Mouse (Mus musculus) heart, embryonic 16.5 days (tissue): ENCODE measurements around the gene Jag2. TPM values are rescaled to one million over a fixed set of nuclear protein-coding genes. Genes with fewer than 3 reads are reported as not detected.

ENCODE experiments used
- ATAC-seq: fragments of 200-750 bp; cut with Nextera tagmentation; replicated peaks from 2 replicates; pipeline ENCODE4 v1.8.0; 2017; ENCODE audit warnings: moderate number of reproducible peaks; ENCODE audit not compliant: insufficient read depth, low FRiP score; ENCODE audit errors: extremely low read depth
- H3K27ac ChIP-seq: fragments of 300-500 bp; sonication (generic); 2 replicates; pipeline ENCODE4 v1.5.1; 2014; ENCODE audit warnings: mild to moderate bottlenecking, low read length, control low read depth, moderate library complexity
- H3K27me3 ChIP-seq: fragments of 300-500 bp; sonication (generic); 2 replicates; pipeline ENCODE4 v1.6.1; 2014; ENCODE audit warnings: low read length, mixed read lengths; ENCODE audit not compliant: control insufficient read depth, insufficient read depth
- H3K36me3 ChIP-seq: fragments of 300-500 bp; sonication (generic); 2 replicates; pipeline ENCODE4 v1.6.1; 2014; ENCODE audit not compliant: control insufficient read depth, insufficient read depth
- H3K4me1 ChIP-seq: fragments of 300-500 bp; sonication (generic); 2 replicates; pipeline ENCODE4 v1.6.1; 2014; ENCODE audit warnings: low read length, mixed read lengths; ENCODE audit not compliant: control insufficient read depth, insufficient read depth
- H3K4me2 ChIP-seq: fragments of 300-500 bp; sonication (generic); 2 replicates; pipeline ENCODE4 v1.6.1; 2014; ENCODE audit warnings: low read depth, mild to moderate bottlenecking, control low read depth, low read length
- H3K4me3 ChIP-seq: fragments of 300-500 bp; sonication (generic); 2 replicates; pipeline ENCODE4 v1.5.1; 2014; ENCODE audit warnings: mild to moderate bottlenecking, control low read depth, low read length
- H3K9ac ChIP-seq: fragments of 300-500 bp; sonication (generic); 2 replicates; pipeline ENCODE4 v1.6.1; 2014; ENCODE audit warnings: low read length, control low read depth
- H3K9me3 ChIP-seq: fragments of 300-500 bp; sonication (generic); replicated peaks from 2 replicates; pipeline ENCODE4 v1.6.1; 2016; ENCODE audit warnings: low read length; ENCODE audit not compliant: control insufficient read depth
- WGBS: fragments of 180-500 bp; shearing (Covaris S2); extraction: QIAGEN DNeasy Blood & Tissue Kit; methylation state at CpG from one replicate; pipeline ENCODE4 v1.1.7; 2014; 5-methylcytosine and 5-hydroxymethylcytosine counted together
- polyA plus RNA-seq: library from polyadenylated mRNA; unstranded; fragments of >200 nt; fragmentation: Nextera tagmentation; extraction: Ambion mirVana; gene quantifications from 2 replicates; pipeline ENCODE4 v1.2.1, GENCODE M21; 2015

Gene Jag2
- polyA plus RNA-seq, 1 experiment from 2014 or later, result 5.4 TPM

DNA sequence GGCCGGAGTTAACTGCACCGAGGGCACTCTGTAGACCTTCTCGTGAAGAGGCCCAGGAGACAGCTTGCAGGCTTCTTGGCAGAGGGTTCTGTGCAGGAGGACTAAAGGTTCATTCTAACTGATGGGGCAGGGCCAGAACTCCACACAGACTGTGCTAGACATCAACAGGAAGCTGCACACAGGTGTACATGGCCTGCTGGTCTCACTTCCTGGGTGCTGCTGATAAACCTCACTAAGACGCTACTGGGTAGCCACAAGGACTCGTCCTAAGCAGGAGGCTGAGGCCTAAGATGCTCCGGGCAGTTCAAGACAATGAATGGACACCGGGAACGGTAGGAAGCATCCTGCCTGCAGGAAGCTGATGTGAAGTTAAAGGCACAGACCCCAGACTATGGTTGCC lies 29.8 kb upstream of the Jag2 start:
- 76% methylated on average over 8 of the region's 8 CpGs for WGBS

DNA sequence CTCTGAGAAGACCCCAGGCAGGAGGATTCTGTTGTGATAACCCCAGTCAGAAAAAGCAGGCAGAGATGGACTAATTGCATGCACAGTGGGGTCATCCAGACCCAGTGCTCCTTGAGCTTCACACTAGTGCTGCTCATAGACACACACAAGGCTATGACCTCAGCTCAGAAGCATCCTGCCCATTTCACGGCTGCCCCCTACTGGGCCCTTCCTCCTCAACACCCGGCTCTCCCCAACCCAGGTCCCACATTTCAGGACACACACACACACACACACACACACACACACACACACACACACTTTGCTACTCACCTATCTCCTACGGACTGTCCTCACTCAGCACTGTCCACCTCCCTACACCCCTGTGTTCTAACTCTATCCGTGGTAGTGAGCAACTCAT lies 28.7 kb upstream of the Jag2 start:
- WGBS, result 15% methylated on average over 4 of the region's 4 CpGs
- H3K27me3 ChIP-seq, result no peaks in the 10 kb centered on the region
- peak; percentile 50 for ATAC-seq
- no peak overlapping the region; the same call in 1 of the 2 replicates for H3K9ac ChIP-seq
- no peak overlapping the region; the same call in 1 of the 2 replicates for H3K27ac ChIP-seq
- no peaks in the 10 kb centered on the region for H3K9me3 ChIP-seq
- peaks cover 24% of the 10 kb centered on the region for H3K36me3 ChIP-seq
- peaks cover 28% of the 10 kb centered on the region for H3K4me1 ChIP-seq
- H3K4me2 ChIP-seq, result no peak overlapping the region
- no peak overlapping the region for H3K4me3 ChIP-seq

More for the DNA sequence above, 29.8 kb upstream of the Jag2 start:
- Histone ChIP-seq H3K27me3 (no peaks in the 10 kb centered on the region), H3K4me3 (no peak overlapping the region), H3K36me3 (peaks cover 34% of the 10 kb centered on the region), H3K4me1 (peaks cover 24% of the 10 kb centered on the region), H3K27ac (no peak overlapping the region), H3K9ac (no peak overlapping the region), H3K9me3 (no peaks in the 10 kb centered on the region), H3K4me2 (no peak overlapping the region)
- no peak for ATAC-seq

GRCm38 (mm10) chr12:112955800-112956199 lies 26.2 kb upstream of the Jag2 start:
- ATAC-seq, result no peak
- no peak overlapping the region for H3K4me2 ChIP-seq
- peaks cover 37% of the 10 kb centered on the region for H3K4me1 ChIP-seq
- peaks cover 7% of the 10 kb centered on the region for H3K36me3 ChIP-seq
- H3K27me3 ChIP-seq, result no peaks in the 10 kb centered on the region
- no peak overlapping the region for H3K9ac ChIP-seq
- no peak overlapping the region for H3K27ac ChIP-seq
- no peak overlapping the region for H3K4me3 ChIP-seq
- 39% methylated on average over 4 of the region's 4 CpGs for WGBS
- H3K9me3 ChIP-seq, result no peaks in the 10 kb centered on the region

DNA sequence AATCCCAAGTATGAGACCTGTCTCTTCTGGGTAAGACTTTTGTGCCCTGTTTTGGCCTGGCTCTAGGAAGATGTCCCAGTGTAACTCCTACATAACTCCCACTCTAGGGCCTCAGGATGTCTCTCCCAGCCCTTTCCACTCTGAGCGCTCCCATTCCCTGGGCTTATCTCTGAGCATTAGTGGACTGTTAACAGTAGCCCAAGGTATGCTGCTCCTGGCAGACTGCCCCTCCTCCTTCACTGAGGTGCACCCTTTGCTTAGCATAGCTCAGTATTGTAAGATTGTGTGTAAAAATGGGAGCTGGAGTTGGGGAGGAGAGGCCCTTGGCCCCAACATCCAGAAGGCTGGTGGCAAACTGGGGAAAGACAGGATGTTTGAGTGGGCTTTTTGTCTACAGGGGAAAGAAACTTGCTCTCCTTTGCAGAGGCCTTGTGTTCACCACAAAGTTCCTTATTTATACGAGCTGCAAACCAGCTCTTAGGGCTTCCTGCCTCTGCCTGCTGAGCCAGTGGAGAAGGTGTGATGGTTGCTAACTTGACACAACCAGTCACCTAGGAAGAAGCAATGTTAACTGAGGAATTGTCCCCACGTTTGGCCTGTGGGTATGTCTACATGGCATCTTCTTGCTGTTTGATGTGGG lies 23.5 kb upstream of the Jag2 start:
- no peaks in the 10 kb centered on the region for H3K27me3 ChIP-seq
- no peak overlapping the region for H3K4me3 ChIP-seq
- no peaks in the 10 kb centered on the region for H3K9me3 ChIP-seq
- H3K9ac ChIP-seq, result peak overlapping the region; percentile 28; the same call in 1 of the 2 replicates
- H3K27ac ChIP-seq, result peak overlapping the region; percentile 59
- no peak for ATAC-seq
- H3K4me2 ChIP-seq, result no peak overlapping the region
- peaks cover 33% of the 10 kb centered on the region for H3K4me1 ChIP-seq
- no peaks in the 10 kb centered on the region for H3K36me3 ChIP-seq
- WGBS, result 47% methylated on average over 3 of the region's 3 CpGs

GRCm38 (mm10) chr12:112952433-112952832 lies 22.9 kb upstream of the Jag2 start:
- ATAC-seq, result peak; percentile 28
- 30% methylated on average over 8 of the region's 8 CpGs for WGBS
- no peak overlapping the region for H3K4me3 ChIP-seq
- no peaks in the 10 kb centered on the region for H3K27me3 ChIP-seq
- peak overlapping the region; percentile 28; the same call in 1 of the 2 replicates for H3K9ac ChIP-seq
- no peaks in the 10 kb centered on the region for H3K9me3 ChIP-seq
- no peaks in the 10 kb centered on the region for H3K36me3 ChIP-seq
- H3K27ac ChIP-seq, result peak overlapping the region; percentile 59
- no peak overlapping the region for H3K4me2 ChIP-seq
- peaks cover 30% of the 10 kb centered on the region for H3K4me1 ChIP-seq

GRCm38 (mm10) chr12:112951150-112951842 lies 21.7 kb upstream of the Jag2 start:
- no peaks in the 10 kb centered on the region for H3K27me3 ChIP-seq
- H3K4me2 ChIP-seq, result peak overlapping the region; percentile 84
- H3K9ac ChIP-seq, result peak overlapping the region; percentile 72; the same call in 1 of the 2 replicates
- WGBS, result 18% methylated on average over 7 of the region's 7 CpGs
- no peaks in the 10 kb centered on the region for H3K9me3 ChIP-seq
- H3K36me3 ChIP-seq, result no peaks in the 10 kb centered on the region
- peaks cover 30% of the 10 kb centered on the region for H3K4me1 ChIP-seq
- no peak overlapping the region for H3K4me3 ChIP-seq
- no peak for ATAC-seq
- peak overlapping the region; percentile 58 for H3K27ac ChIP-seq

- ATAC-seq, result 0 out of 2 replicates have a peak, but pooled peaks have one; percentile 3
- no peaks in the 10 kb centered on the region for H3K9me3 ChIP-seq
- H3K27ac ChIP-seq, result peak overlapping the region; percentile 58
- H3K4me3 ChIP-seq, result peak overlapping the region; percentile 60
- no peaks in the 10 kb centered on the region for H3K36me3 ChIP-seq
- peak overlapping the region; percentile 84 for H3K4me2 ChIP-seq
- peak overlapping the region; percentile 72 for H3K9ac ChIP-seq
- no peaks in the 10 kb centered on the region for H3K27me3 ChIP-seq
- 3% methylated on average over 6 of the region's 6 CpGs for WGBS
- peaks cover 30% of the 10 kb centered on the region for H3K4me1 ChIP-seq
Measured at GRCm38 (mm10) chr12:112950761-112951129, 21.2 kb upstream of the Jag2 start.

- Histone ChIP-seq H3K9me3 (no peaks in the 10 kb centered on the region), H3K27ac (peak overlapping the region; percentile 58), H3K27me3 (no peaks in the 10 kb centered on the region), H3K4me1 (peaks cover 30% of the 10 kb centered on the region), H3K4me3 (peak overlapping the region; percentile 60), H3K4me2 (peak overlapping the region; percentile 84), H3K9ac (peak overlapping the region; percentile 72), H3K36me3 (no peaks in the 10 kb centered on the region)
- ATAC-seq, result peak; percentile 76
- under 1% methylated on average over 58 of the region's 58 CpGs for WGBS
Measured at GRCm38 (mm10) chr12:112950040-112950760, 20.6 kb upstream of the Jag2 start.

GRCm38 (mm10) chr12:112947307-112947706 lies 17.7 kb upstream of the Jag2 start:
- Histone ChIP-seq H3K36me3 (no peaks in the 10 kb centered on the region), H3K9me3 (no peaks in the 10 kb centered on the region), H3K27ac (peak overlapping the region; percentile 75), H3K4me2 (no peak overlapping the region), H3K4me3 (no peak overlapping the region), H3K27me3 (no peaks in the 10 kb centered on the region), H3K4me1 (peaks cover 17% of the 10 kb centered on the region), H3K9ac (no peak overlapping the region; the same call in 1 of the 2 replicates)
- ATAC-seq, result no peak
- 23% methylated on average over 4 of the region's 4 CpGs for WGBS
